Mouse (Mus musculus): ENCODE measurements around the gene 9130019O22Rik.
"Not testable (repeated sequence)": the region's sequence is repeated elsewhere in the genome, so short reads cannot be mapped to it uniquely, and the experiment has no call there.

9130019O22Rik gene

GRCm38 (mm10) chr7:127386641-127387392 lies at the start of gene 9130019O22Rik:
Gene 9130019O22Rik (minus strand): TSS chr7:127387166.
- peak; percentile 95 for DNase-seq

GRCm38 (mm10) chr7:127435206-127435605 lies 48.2 kb upstream of the 9130019O22Rik start:
- no peak for DNase-seq

GRCm38 (mm10) chr7:127426354-127426753 lies 39.4 kb upstream of the 9130019O22Rik start:
- peak; percentile 24 for DNase-seq

GRCm38 (mm10) chr7:127425911-127426310 lies 38.9 kb upstream of the 9130019O22Rik start:
- no peak for DNase-seq

GRCm38 (mm10) chr7:127425291-127425690 lies 38.3 kb upstream of the 9130019O22Rik start:
- DNase-seq: no peak

- DNase-seq: peak; percentile 45
Observed at GRCm38 (mm10) chr7:127422247-127422646, 35.3 kb upstream of the 9130019O22Rik start.

- DNase-seq: peak; percentile 98
Observed at GRCm38 (mm10) chr7:127421388-127422191, 34.6 kb upstream of the 9130019O22Rik start, which contains the start of gene Zfp688. Gene Zfp688 (minus strand): TSS chr7:127422068.

- DNase-seq: no peak
Observed at GRCm38 (mm10) chr7:127411418-127411817, 24.5 kb upstream of the 9130019O22Rik start.

GRCm38 (mm10) chr7:127406002-127406987 lies 19.3 kb upstream of the 9130019O22Rik start, which contains the start of gene Zfp764:
Gene Zfp764 (minus strand): TSS chr7:127406822.
- peak; percentile 93 for DNase-seq

GRCm38 (mm10) chr7:127404101-127404500 lies 17.1 kb upstream of the 9130019O22Rik start:
- not testable (repeated sequence) for DNase-seq

- no peak for DNase-seq
Observed at GRCm38 (mm10) chr7:127402980-127403379, 16.0 kb upstream of the 9130019O22Rik start.

GRCm38 (mm10) chr7:127400355-127400754 lies 13.4 kb upstream of the 9130019O22Rik start:
- DNase-seq: no peak

- DNase-seq: no peak
Observed at GRCm38 (mm10) chr7:127393944-127394333, 7.0 kb upstream of the 9130019O22Rik start.

GRCm38 (mm10) chr7:127393157-127393943 lies 6.4 kb upstream of the 9130019O22Rik start, which contains the start of gene E430018J23Rik:
Gene E430018J23Rik (minus strand): TSS chr7:127393629.
- DNase-seq: peak; percentile 98

- DNase-seq: no peak
Observed at GRCm38 (mm10) chr7:127392251-127392824, 5.4 kb upstream of the 9130019O22Rik start.

GRCm38 (mm10) chr7:127391538-127391937 lies 4.6 kb upstream of the 9130019O22Rik start:
- no peak for DNase-seq

- no peak for DNase-seq
Observed at GRCm38 (mm10) chr7:127390306-127390705, 3.3 kb upstream of the 9130019O22Rik start.

GRCm38 (mm10) chr7:127388201-127388600 lies 1.2 kb upstream of the 9130019O22Rik start:
- not testable (repeated sequence) for DNase-seq

GRCm38 (mm10) chr7:127385560-127385959 lies 1.4 kb downstream of the 9130019O22Rik start:
- not testable (repeated sequence) for DNase-seq

GRCm38 (mm10) chr7:127378310-127378921 lies 8.6 kb downstream of the 9130019O22Rik start:
- DNase-seq: no peak
